In genomic region chr10:67461862-67462261, GRCm38 (mm10) we compare ENCODE assay signal across 26 mouse cellular contexts.
"Had no signal": no experiment of that assay in that cellular context is flagged by ENCODE, and none has a peak within 500 bp of the region (broad histone marks: within the 10 kb centered on the region; RNA-seq: fewer than 3 reads in every experiment).

No protein-coding gene starts in this region.

- H3K4me2 ChIP-seq: heart, embryonic 12.5 days; hindbrain, embryonic 12.5 days; hindbrain, embryonic 14.5 days; intestine, embryonic 15.5 days; kidney, embryonic 15.5 days; limb, embryonic 13.5 days; limb, embryonic 15.5 days; liver, embryonic 12.5 days had no signal

- H3K4me1 ChIP-seq: intestine, embryonic 15.5 days; kidney, embryonic 15.5 days; liver, embryonic 12.5 days had no signal

- H3K9ac ChIP-seq: heart, embryonic 12.5 days; hindbrain, embryonic 12.5 days; hindbrain, embryonic 14.5 days; intestine, embryonic 15.5 days; kidney, embryonic 15.5 days; limb, embryonic 13.5 days; limb, embryonic 15.5 days; liver, embryonic 12.5 days; liver, embryonic 14.5 days had no signal

- H3K27me3 ChIP-seq: heart, embryonic 12.5 days; hindbrain, embryonic 12.5 days; intestine, embryonic 15.5 days; kidney, embryonic 15.5 days; limb, embryonic 13.5 days; limb, embryonic 15.5 days had no signal

- H3K9me3 ChIP-seq: heart, embryonic 10.5 days; hindbrain, embryonic 10.5 days; hindbrain, embryonic 12.5 days; intestine, embryonic 15.5 days; kidney, embryonic 15.5 days; limb, embryonic 13.5 days; limb, embryonic 15.5 days; liver, embryonic 12.5 days had no signal

- H3K4me3 ChIP-seq: heart, embryonic 10.5 days; heart, embryonic 12.5 days; hindbrain, embryonic 10.5 days; hindbrain, embryonic 12.5 days; intestine, embryonic 15.5 days; kidney, embryonic 15.5 days; limb, embryonic 13.5 days; limb, embryonic 15.5 days; liver, embryonic 12.5 days had no signal

- H3K36me3 ChIP-seq: heart, embryonic 10.5 days; heart, embryonic 12.5 days; hindbrain, embryonic 10.5 days; hindbrain, embryonic 12.5 days; intestine, embryonic 15.5 days; kidney, embryonic 15.5 days; limb, embryonic 13.5 days; limb, embryonic 15.5 days; liver, embryonic 12.5 days had no signal

- H3K27ac ChIP-seq: heart, embryonic 10.5 days; hindbrain, embryonic 10.5 days; hindbrain, embryonic 12.5 days; hindbrain, embryonic 14.5 days; intestine, embryonic 15.5 days; kidney, embryonic 15.5 days; kidney, postnatal 0 days; limb, embryonic 13.5 days; limb, embryonic 15.5 days; liver, embryonic 12.5 days; liver, embryonic 14.5 days had no signal

- DNase-seq: gastrocnemius, postnatal 14 days; gastrocnemius, postnatal 36 days; heart, postnatal 10 days; heart, postnatal 4 days; kidney, adult 2 months; kidney, adult 9 months; kidney, postnatal 14 days; kidney, postnatal 36 days; layer of hippocampus, adult 9-11 months; layer of hippocampus, postnatal 36 days; left cerebral cortex, postnatal 4 days had no signal

- ATAC-seq: hindbrain, embryonic 16.5 days; inflammation-experienced regulatory T-cells, adult 6 months; intestine, embryonic 15.5 days; intestine, postnatal 0 days; liver, embryonic 12.5 days had no signal
